Mouse (Mus musculus) small intestine, adult 2 months (tissue): ENCODE data around the gene Mob3c. TPM values are rescaled to one million over a fixed set of nuclear protein-coding genes. Genes with fewer than 3 reads are reported as not detected.

Experiments used
- H3K27ac ChIP-seq: fragments of 200-500 bp; 2 replicates; pipeline ENCODE4 v1.5.1; 2012; ENCODE audit warnings: low read depth, low read length, control low read depth, inconsistent platforms; ENCODE audit not compliant: insufficient read depth
- H3K27me3 ChIP-seq: fragments of 200-500 bp; 2 replicates; pipeline ENCODE4 v1.6.1; 2012; ENCODE audit warnings: mild to moderate bottlenecking, moderate library complexity, low read length, inconsistent platforms; ENCODE audit not compliant: control insufficient read depth, insufficient read depth
- H3K36me3 ChIP-seq: fragments of 200-500 bp; 2 replicates; pipeline ENCODE4 v1.6.1; 2012; ENCODE audit warnings: mild to moderate bottlenecking, low read length, control low read depth, inconsistent platforms; ENCODE audit not compliant: control insufficient read depth, insufficient read depth
- H3K4me1 ChIP-seq: fragments of 200-500 bp; 2 replicates; pipeline ENCODE4 v1.6.1; 2012; ENCODE audit warnings: low read length, inconsistent platforms, mixed read lengths; ENCODE audit not compliant: control insufficient read depth, insufficient read depth, insufficient read length
- H3K4me3 ChIP-seq: fragments of 200-500 bp; 2 replicates; pipeline ENCODE4 v1.5.1; 2012; ENCODE audit warnings: low read depth, mild to moderate bottlenecking, control low read depth, inconsistent platforms, low read length, moderate library complexity
- CTCF ChIP-seq: fragments of 200-500 bp; IDR thresholded peaks from 2 replicates; pipeline ENCODE4 v1.5.1; 2012; ENCODE audit warnings: low read depth, mild to moderate bottlenecking, control low read depth, inconsistent platforms, low read length, moderate library complexity, mixed read lengths; ENCODE audit not compliant: insufficient replicate concordance, insufficient read length; ENCODE audit errors: extremely low read depth
- POLR2A ChIP-seq: fragments of 200-500 bp; IDR thresholded peaks from 2 replicates; pipeline ENCODE4 v1.6.1; 2012; ENCODE audit warnings: low read depth, mild to moderate bottlenecking, control low read depth, inconsistent platforms, low read length, moderate library complexity
- WGBS: fragments of 180-500 bp; shearing (Covaris S2); methylation state at CpG from one replicate; pipeline ENCODE4 v1.1.7; 2018; 5-methylcytosine and 5-hydroxymethylcytosine counted together
- polyA plus RNA-seq: library from polyadenylated mRNA; depleted of rRNA; stranded (reverse); fragments of >200 nt; gene quantifications from 2 replicates; pipeline ENCODE4 v1.2.3, GENCODE M21; 2012

The Mob3c gene
- polyA plus RNA-seq, 1 experiment, result 101 TPM

- 93% methylated on average over 4 of the region's 4 CpGs for WGBS
- TF ChIP-seq CTCF, result no peak
- TF ChIP-seq POLR2A, result no peak
- no peaks in the 10 kb centered on the region for H3K27me3 ChIP-seq
- no peaks in the 10 kb centered on the region for H3K4me1 ChIP-seq
- no peak overlapping the region for H3K27ac ChIP-seq
- H3K36me3 ChIP-seq, result peaks cover 39% of the 10 kb centered on the region
- no peak overlapping the region for H3K4me3 ChIP-seq
These were observed 28.4 kb downstream of the Mob3c start for GRCm38 (mm10) chr4:115856282-115856681.

DNA sequence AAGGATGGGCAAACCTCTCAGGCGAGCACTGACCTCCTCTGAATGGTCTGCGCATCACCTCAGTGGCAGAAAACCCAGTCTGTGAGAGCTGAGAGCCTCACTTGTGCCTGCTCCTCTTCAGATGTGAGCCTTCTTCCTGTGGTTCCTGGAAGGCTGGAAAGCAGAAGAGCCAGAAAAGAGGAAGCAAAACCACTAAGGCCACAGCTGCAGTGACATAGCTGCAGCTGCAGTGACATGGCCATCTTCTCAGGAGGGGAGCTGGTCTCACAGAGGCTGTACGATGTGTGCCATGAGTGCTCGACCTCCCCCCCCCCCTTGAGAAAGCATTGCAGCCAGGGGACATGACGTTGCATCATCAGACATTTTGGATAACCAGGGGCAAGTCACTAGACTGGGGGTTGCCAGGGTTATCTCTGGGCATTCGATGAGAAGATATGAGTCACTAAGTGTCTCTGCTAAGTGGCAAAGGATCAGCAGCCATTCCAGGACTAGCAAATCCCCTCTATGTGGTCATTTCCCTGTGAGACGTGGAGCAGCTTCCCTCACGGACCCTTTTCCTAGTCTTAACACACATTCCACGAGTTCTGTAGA is 29.5 kb downstream of the Mob3c start:
- 79% methylated on average over 9 of the region's 9 CpGs for WGBS
- no peaks in the 10 kb centered on the region for H3K4me1 ChIP-seq
- no peak overlapping the region for H3K27ac ChIP-seq
- H3K4me3 ChIP-seq, result no peak overlapping the region
- TF ChIP-seq POLR2A (no peak), CTCF (no peak)
- peaks cover 45% of the 10 kb centered on the region for H3K36me3 ChIP-seq
- H3K27me3 ChIP-seq, result no peaks in the 10 kb centered on the region

DNA sequence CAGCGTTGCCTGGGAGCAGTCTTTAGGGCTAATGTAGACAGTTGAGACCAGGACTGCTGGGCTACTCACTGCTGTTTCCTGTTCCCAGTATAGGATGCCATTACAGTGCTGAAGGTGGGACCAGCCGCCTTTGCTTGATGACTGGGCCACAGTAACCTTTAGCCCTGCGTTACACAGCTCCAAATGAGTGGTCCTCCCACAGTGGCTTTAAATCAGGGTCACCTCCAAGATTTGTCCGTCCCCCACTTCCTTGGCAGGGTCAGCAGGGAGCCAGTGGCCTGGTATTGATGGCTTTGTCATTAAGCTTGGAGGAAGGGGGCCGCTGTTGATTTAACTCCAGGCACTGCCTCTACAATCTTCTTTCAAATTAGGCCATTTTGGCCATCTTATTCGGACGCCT is 35.5 kb downstream of the Mob3c start:
- TF ChIP-seq POLR2A, result no peak
- TF ChIP-seq CTCF, result no peak
- Histone ChIP-seq H3K27me3 (no peaks in the 10 kb centered on the region), H3K4me3 (no peak overlapping the region), H3K36me3 (peaks cover 57% of the 10 kb centered on the region), H3K27ac (no peak overlapping the region), H3K4me1 (no peaks in the 10 kb centered on the region)
- 90% methylated on average over 7 of the region's 7 CpGs for WGBS

GRCm38 (mm10) chr4:115863880-115864279 is 36.0 kb downstream of the Mob3c start:
- no peak overlapping the region for H3K27ac ChIP-seq
- 66% methylated on average over 10 of the region's 10 CpGs for whole genome bisulfite sequencing
- H3K4me3 ChIP-seq, result no peak overlapping the region
- no peak for TF ChIP-seq POLR2A
- no peak for TF ChIP-seq CTCF
- no peaks in the 10 kb centered on the region for H3K27me3 ChIP-seq
- no peaks in the 10 kb centered on the region for H3K4me1 ChIP-seq
- peaks cover 62% of the 10 kb centered on the region for H3K36me3 ChIP-seq

DNA sequence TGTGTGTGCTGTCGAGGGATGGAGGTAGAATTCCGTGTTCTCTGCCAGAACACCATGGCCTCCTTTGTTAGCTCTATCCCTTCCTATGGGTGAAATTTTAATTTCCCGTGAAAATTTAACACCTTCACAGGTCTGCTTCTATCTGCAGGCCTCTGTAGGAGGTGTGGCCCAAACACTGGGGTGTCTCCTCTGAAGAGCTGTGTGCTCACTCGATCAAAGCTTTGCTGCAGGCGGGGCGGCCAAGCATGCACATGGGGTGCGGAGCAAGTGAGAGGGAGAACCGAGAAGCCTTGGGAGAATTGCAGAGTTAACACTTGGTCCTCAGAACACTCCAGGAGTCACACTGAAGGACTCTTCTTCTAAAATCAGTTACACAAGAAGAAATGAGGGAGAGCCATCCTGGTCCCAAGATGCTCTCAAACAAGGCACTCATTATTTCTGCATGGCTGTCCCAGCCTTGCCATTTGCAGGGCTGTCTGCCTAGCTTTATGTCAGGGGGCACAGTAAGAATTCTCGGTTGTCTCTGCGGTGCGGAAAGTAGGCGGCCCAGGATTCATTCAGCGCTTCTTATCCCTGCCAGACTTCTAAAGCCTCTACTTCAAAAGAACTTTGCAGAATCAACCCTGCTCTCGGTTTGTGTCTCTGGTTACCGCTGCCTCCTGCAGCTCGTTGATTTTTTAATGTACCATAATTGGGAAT is 41.8 kb downstream of the Mob3c start:
- Histone ChIP-seq H3K27ac (no peak overlapping the region), H3K36me3 (peaks cover 60% of the 10 kb centered on the region), H3K27me3 (no peaks in the 10 kb centered on the region), H3K4me1 (no peaks in the 10 kb centered on the region), H3K4me3 (no peak overlapping the region)
- 78% methylated on average over 16 of the region's 16 CpGs for WGBS
- no peak for TF ChIP-seq POLR2A
- no peak for TF ChIP-seq CTCF

GRCm38 (mm10) chr4:115873231-115873630 is 45.3 kb downstream of the Mob3c start:
- Histone ChIP-seq H3K27ac (no peak overlapping the region), H3K27me3 (no peaks in the 10 kb centered on the region), H3K4me1 (no peaks in the 10 kb centered on the region), H3K36me3 (peaks cover 69% of the 10 kb centered on the region), H3K4me3 (no peak overlapping the region)
- TF ChIP-seq POLR2A (no peak), CTCF (no peak)
- WGBS, result 84% methylated on average over 3 of the region's 3 CpGs

- H3K36me3 ChIP-seq, result peaks cover 38% of the 10 kb centered on the region
- 56% methylated on average over 11 of the region's 11 CpGs for WGBS
- no peak overlapping the region for H3K4me3 ChIP-seq
- no peak for TF ChIP-seq CTCF
- TF ChIP-seq POLR2A, result no peak
- H3K27ac ChIP-seq, result no peak overlapping the region
- no peaks in the 10 kb centered on the region for H3K27me3 ChIP-seq
- no peaks in the 10 kb centered on the region for H3K4me1 ChIP-seq
These were observed 50.4 kb downstream of the Mob3c start for GRCm38 (mm10) chr4:115878216-115878678.

- Histone ChIP-seq H3K4me3 (no peak overlapping the region), H3K4me1 (no peaks in the 10 kb centered on the region), H3K36me3 (peaks cover 34% of the 10 kb centered on the region), H3K27ac (no peak overlapping the region), H3K27me3 (no peaks in the 10 kb centered on the region)
- TF ChIP-seq CTCF, result no peak
- WGBS, result 77% methylated on average over 9 of the region's 9 CpGs
These were observed 50.9 kb downstream of the Mob3c start for GRCm38 (mm10) chr4:115878828-115879227.
